Comparison of ENCODE assay signal across 9 mouse cellular contexts in genomic region chr13:24942512-24943282, GRCm38 (mm10). TPM values are rescaled to one million over a fixed set of nuclear protein-coding genes. Genes with fewer than 3 reads are reported as not detected.
A peak's percentile ranks its signal among the peaks of the same experiment; 100 is the strongest.
DNase-seq lines count a peak whose midpoint lies in the region; ATAC-seq and TF ChIP-seq lines count a peak whose summit lies in the region.
"Had no signal": no experiment of that assay in that cellular context is flagged by ENCODE, and none has a peak within 500 bp of the region (broad histone marks: within the 10 kb centered on the region; RNA-seq: fewer than 3 reads in every experiment).

Gpld1 (plus strand) TSS chr13:24943152.

- 0 out of 2 replicates have a peak, but pooled peaks cover 3% of the 10 kb centered on the region for H3K27me3 ChIP-seq in forebrain, embryonic 13.5 days
- no peaks in the 10 kb centered on the region for H3K27me3 ChIP-seq in forebrain, embryonic 15.5 days
- H3K27me3 ChIP-seq in midbrain, embryonic 14.5 days (ENCODE audit: control insufficient read depth, insufficient read depth, low read length): no peaks in the 10 kb centered on the region
- H3K27me3 ChIP-seq in midbrain, embryonic 16.5 days (ENCODE audit: control insufficient read depth, insufficient read depth, low read depth, low read length): no peaks in the 10 kb centered on the region

- no peak for TF ChIP-seq CTCF in cortical plate, adult 2 months (IDR thresholded peaks at IDR 0.05; ENCODE audit: extremely low read depth, insufficient read depth, low read length)

- no peak within 1 kb of the TSS for H3K9ac ChIP-seq in forebrain, embryonic 13.5 days
- no peak within 1 kb of the TSS for H3K9ac ChIP-seq in forebrain, embryonic 15.5 days (replicated peaks)
- H3K9ac ChIP-seq in midbrain, embryonic 14.5 days (replicated peaks; ENCODE audit: low read length): no peak within 1 kb of the TSS
- no peak within 1 kb of the TSS for H3K9ac ChIP-seq in midbrain, embryonic 16.5 days (ENCODE audit: low read depth, low read length)
- H3K9ac ChIP-seq: midbrain, embryonic 12.5 days had no signal

- H3K27ac ChIP-seq in forebrain, embryonic 13.5 days: no peak within 1 kb of the TSS
- no peak within 1 kb of the TSS for H3K27ac ChIP-seq in forebrain, embryonic 15.5 days (replicated peaks)
- H3K27ac ChIP-seq in midbrain, embryonic 14.5 days (replicated peaks; ENCODE audit: low read depth, low read length): no peak within 1 kb of the TSS
- no peak within 1 kb of the TSS for H3K27ac ChIP-seq in midbrain, embryonic 16.5 days (ENCODE audit: low read length)
- H3K27ac ChIP-seq in cortical plate, adult 2 months (ENCODE audit: insufficient read depth, low read length): 0 out of 2 replicates have a peak within 1 kb of the TSS, but pooled peaks have one; percentile 36
- H3K27ac ChIP-seq: midbrain, embryonic 12.5 days had no signal

- DNase-seq in midbrain, embryonic 14.5 days: peak; percentile 42
- DNase-seq in kidney, adult 11 months: no peak
- no peak for DNase-seq in kidney, postnatal 14 days

- peak within 1 kb of the TSS; percentile 8; the same call in 1 of the 2 replicates for H3K4me2 ChIP-seq in forebrain, embryonic 13.5 days
- H3K4me2 ChIP-seq in forebrain, embryonic 15.5 days (replicated peaks): no peak within 1 kb of the TSS
- no peak within 1 kb of the TSS for H3K4me2 ChIP-seq in midbrain, embryonic 14.5 days (ENCODE audit: low read length)
- H3K4me2 ChIP-seq in midbrain, embryonic 16.5 days (ENCODE audit: low read length): no peak within 1 kb of the TSS
- H3K4me2 ChIP-seq: midbrain, embryonic 12.5 days had no signal

- ATAC-seq in forebrain, embryonic 13.5 days: no peak
- ATAC-seq in forebrain, embryonic 15.5 days (replicated peaks): no peak
- ATAC-seq in midbrain, embryonic 14.5 days (ENCODE audit: low FRiP score, low TSS enrichment): no peak
- no peak for ATAC-seq in midbrain, embryonic 16.5 days
- peak; percentile 74 for ATAC-seq in megakaryocyte, adult 5-6 weeks (ENCODE audit: poor library complexity, severe bottlenecking)

- H3K4me3 ChIP-seq in forebrain, embryonic 13.5 days: no peak within 1 kb of the TSS
- H3K4me3 ChIP-seq in forebrain, embryonic 15.5 days: no peak within 1 kb of the TSS
- H3K4me3 ChIP-seq in midbrain, embryonic 14.5 days (replicated peaks; ENCODE audit: low read depth, low read length): no peak within 1 kb of the TSS
- H3K4me3 ChIP-seq in midbrain, embryonic 16.5 days (ENCODE audit: low read depth, low read length): no peak within 1 kb of the TSS
- H3K4me3 ChIP-seq in cortical plate, adult 2 months (ENCODE audit: insufficient read depth, low read length): peak within 1 kb of the TSS; percentile 33
- H3K4me3 ChIP-seq: midbrain, embryonic 12.5 days had no signal

- WGBS in forebrain, embryonic 13.5 days: 44% methylated on average over 17 of the region's 17 CpGs
- WGBS in forebrain, embryonic 15.5 days: 43% methylated on average over 17 of the region's 17 CpGs
- WGBS in midbrain, embryonic 14.5 days: 47% methylated on average over 17 of the region's 17 CpGs
- WGBS in midbrain, embryonic 16.5 days: 48% methylated on average over 17 of the region's 17 CpGs

- no peaks in the 10 kb centered on the region for H3K36me3 ChIP-seq in forebrain, embryonic 13.5 days (ENCODE audit: poor library complexity, severe bottlenecking)
- H3K36me3 ChIP-seq in forebrain, embryonic 15.5 days: no peaks in the 10 kb centered on the region
- H3K36me3 ChIP-seq in midbrain, embryonic 14.5 days (ENCODE audit: control insufficient read depth, insufficient read depth, low read length): no peaks in the 10 kb centered on the region
- H3K36me3 ChIP-seq in midbrain, embryonic 16.5 days (ENCODE audit: control insufficient read depth, insufficient read depth, low read length): no peaks in the 10 kb centered on the region
- H3K36me3 ChIP-seq: midbrain, embryonic 12.5 days had no signal

- H3K4me1 ChIP-seq in forebrain, embryonic 13.5 days: peaks cover 17% of the 10 kb centered on the region
- peaks cover 8% of the 10 kb centered on the region for H3K4me1 ChIP-seq in forebrain, embryonic 15.5 days
- H3K4me1 ChIP-seq in midbrain, embryonic 14.5 days (ENCODE audit: control insufficient read depth, insufficient read depth, low read length): peaks cover 10% of the 10 kb centered on the region; the same call in 1 of the 2 replicates
- H3K4me1 ChIP-seq in midbrain, embryonic 16.5 days (ENCODE audit: control insufficient read depth, insufficient read depth, low read length): peaks cover 10% of the 10 kb centered on the region
- peaks cover 5% of the 10 kb centered on the region; the same call in 1 of the 2 replicates for H3K4me1 ChIP-seq in cortical plate, adult 2 months (ENCODE audit: control insufficient read depth, insufficient read depth, low read length)

- 0 out of 2 replicates have a peak, but pooled peaks have one; percentile 13 for TF ChIP-seq POLR2A in cortical plate, adult 2 months (IDR thresholded peaks at IDR 0.05; ENCODE audit: extremely low read depth, insufficient read depth, low read length)

- H3K9me3 ChIP-seq in forebrain, embryonic 13.5 days (replicated peaks): no peaks in the 10 kb centered on the region
- no peaks in the 10 kb centered on the region for H3K9me3 ChIP-seq in forebrain, embryonic 15.5 days
- H3K9me3 ChIP-seq in midbrain, embryonic 14.5 days (ENCODE audit: control insufficient read depth, low read length): no peaks in the 10 kb centered on the region
- H3K9me3 ChIP-seq in midbrain, embryonic 16.5 days (replicated peaks; ENCODE audit: control insufficient read depth, low read length, poor library complexity, severe bottlenecking): no peaks in the 10 kb centered on the region
- H3K9me3 ChIP-seq: midbrain, embryonic 12.5 days had no signal

RNA-seq across cellular contexts. Expression of gene Gpld1, which starts in this region (rescaled TPM):
- polyA plus RNA-seq in forebrain, embryonic 13.5 days (2015; fragmentation: Nextera tagmentation; extraction: Ambion mirVana): 0.27 and 0.47 TPM in 2 replicates
- polyA plus RNA-seq in forebrain, embryonic 15.5 days (2015; fragmentation: Nextera tagmentation; extraction: Ambion mirVana): 0.63 and 1.5 TPM in 2 replicates
- 1.3 and 1.5 TPM in 2 replicates for polyA plus RNA-seq in midbrain, embryonic 14.5 days (2014; fragmentation: Nextera tagmentation; extraction: Ambion mirVana)
- polyA plus RNA-seq in midbrain, embryonic 16.5 days (2015; fragmentation: Nextera tagmentation; extraction: Ambion mirVana): 2.8 and 3.5 TPM in 2 replicates
- polyA plus RNA-seq in cortical plate, adult 2 months (2012; rRNA removed): 21.7 and 22.6 TPM in 2 replicates
- total RNA-seq in megakaryocyte, adult 5-6 weeks (2015): 0.66 and 0.91 TPM in 2 replicates
- 1.1 and 1.5 TPM in 2 replicates for total RNA-seq in megakaryocyte, adult 5-6 weeks (2017)
